Mouse (Mus musculus): ENCODE data around the gene Trp53rkb. TPM values are rescaled to one million over a fixed set of nuclear protein-coding genes. Genes with fewer than 3 reads are reported as not detected.

Trp53rkb gene
- polyA plus RNA-seq, 2 experiments from 2014 or later = 0.14 to 0.24 TPM

- ATAC-seq = no peak
Observed at GRCm38 (mm10) chr2:166834796-166835195, 42.5 kb downstream of the Trp53rkb start.

GRCm38 (mm10) chr2:166835581-166835980 is 43.2 kb downstream of the Trp53rkb start:
- ATAC-seq = no peak

GRCm38 (mm10) chr2:166841813-166842212 is 49.5 kb downstream of the Trp53rkb start:
- no peak for ATAC-seq

Other genes starting within 250 kb of the Trp53rkb start
- 10 to 100 TPM; 25.0 to 25.2 TPM for gene Prex1, start 78.7 kb upstream of the Trp53rkb start, polyA plus RNA-seq (2017; shearing (Covaris generic))
- 1 to 10 TPM; 3.4 to 4.3 TPM for gene Arfgef2, start 13.1 kb downstream of the Trp53rkb start, polyA plus RNA-seq (2017; shearing (Covaris generic))
- gene Cse1l, start 113.5 kb downstream of the Trp53rkb start, polyA plus RNA-seq (2017; shearing (Covaris generic)) = 10 to 100 TPM; 59.7 to 62.8 TPM
- gene Stau1, start 203.8 kb downstream of the Trp53rkb start, polyA plus RNA-seq (2017; shearing (Covaris generic)) = 10 to 100 TPM; 48.2 to 69.3 TPM
- 10 to 100 TPM; 33.4 to 61.0 TPM for gene Ddx27, start 222.7 kb downstream of the Trp53rkb start, polyA plus RNA-seq (2017; shearing (Covaris generic))

Data from CD4-positive, CD25-positive, alpha-beta regulatory T cell, adult 4 months (primary cell).